Mouse (Mus musculus) thymus, postnatal 10 days (tissue): ENCODE measurements around the gene Fbxl17.

Source experiments
- DNase-seq, 2 experiments: peaks; one replicate each; pipeline ENCODE4 v3.0.0; 2021; ENCODE audit warnings: low spot score in 2 of 2

The Fbxl17 gene

DNA sequence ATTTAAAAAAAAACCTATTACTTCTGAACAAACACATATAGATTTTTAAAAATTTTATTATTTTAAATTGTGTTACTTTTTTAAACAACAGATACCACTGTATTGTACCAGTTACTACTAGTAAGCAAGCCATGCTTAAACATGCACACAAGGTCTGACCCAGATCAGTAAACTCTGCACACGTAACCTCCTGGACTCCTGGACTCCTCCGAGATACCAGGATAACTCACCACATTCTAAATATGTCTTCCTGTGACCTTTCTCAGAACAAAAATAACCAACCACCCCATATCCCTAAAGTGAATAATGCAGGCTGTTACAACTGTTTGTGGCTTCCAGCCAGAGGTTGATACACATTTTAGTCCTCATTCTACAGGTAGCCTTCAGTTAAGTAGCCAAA is 170.9 kb downstream of the Fbxl17 start:
- DNase-seq, result no peak

DNA sequence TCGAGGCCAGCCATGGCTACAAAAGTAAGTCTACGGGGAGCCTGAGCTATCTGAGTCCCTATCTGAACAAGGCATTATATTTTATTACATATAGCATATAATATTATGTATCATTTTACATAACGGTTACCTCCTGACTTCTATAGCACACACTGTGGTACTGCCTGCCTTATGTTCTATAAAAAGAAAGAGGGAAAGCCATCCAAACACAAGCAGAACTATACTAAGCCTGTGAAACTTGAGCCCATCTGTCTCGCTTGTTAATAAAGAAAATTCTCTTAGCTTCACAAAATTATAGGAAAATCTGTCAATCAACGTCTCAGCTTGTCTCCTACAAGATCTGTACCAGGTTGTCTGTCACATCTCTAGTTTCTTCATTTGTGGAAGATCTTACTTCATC is 173.6 kb downstream of the Fbxl17 start:
- no peak for DNase-seq

DNA sequence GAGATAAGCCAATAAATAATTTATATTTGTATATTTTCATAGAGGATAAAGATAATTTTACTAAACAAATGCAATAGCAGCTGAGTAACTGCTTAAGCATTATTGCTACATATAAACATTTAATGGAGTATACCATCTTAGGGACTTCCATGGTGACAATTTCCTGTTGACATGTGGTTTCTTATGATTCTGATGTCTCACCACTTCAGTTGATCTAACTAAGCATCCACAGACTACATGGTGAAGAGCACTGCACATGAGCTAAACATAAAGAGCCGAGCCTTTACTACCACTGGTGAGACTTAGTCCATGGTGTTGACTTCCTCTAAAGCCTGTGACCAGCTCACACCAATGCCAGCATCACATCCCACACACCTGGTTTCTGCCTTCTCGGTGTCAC is 175.1 kb downstream of the Fbxl17 start:
- DNase-seq, result no peak

DNA sequence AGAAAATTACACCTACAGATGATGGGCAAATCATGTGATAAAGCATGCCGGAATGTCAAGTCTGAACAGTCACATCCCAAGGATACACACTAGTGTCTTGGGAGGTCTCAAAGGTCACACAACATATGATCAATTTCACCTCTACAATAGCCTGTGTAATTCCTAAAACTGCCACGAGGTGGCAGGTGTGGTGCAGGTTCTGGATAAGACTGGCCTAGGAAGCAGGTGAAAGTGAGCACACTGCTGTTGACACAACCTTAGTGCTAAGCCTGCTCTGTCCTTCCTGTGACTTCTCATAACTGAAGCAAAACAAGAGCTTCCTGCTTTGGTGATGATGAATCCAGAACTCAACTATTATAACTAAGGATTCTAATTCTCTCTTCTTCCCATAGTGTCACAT is 175.8 kb downstream of the Fbxl17 start:
- DNase-seq, result peak; percentile 41 to 75

DNA sequence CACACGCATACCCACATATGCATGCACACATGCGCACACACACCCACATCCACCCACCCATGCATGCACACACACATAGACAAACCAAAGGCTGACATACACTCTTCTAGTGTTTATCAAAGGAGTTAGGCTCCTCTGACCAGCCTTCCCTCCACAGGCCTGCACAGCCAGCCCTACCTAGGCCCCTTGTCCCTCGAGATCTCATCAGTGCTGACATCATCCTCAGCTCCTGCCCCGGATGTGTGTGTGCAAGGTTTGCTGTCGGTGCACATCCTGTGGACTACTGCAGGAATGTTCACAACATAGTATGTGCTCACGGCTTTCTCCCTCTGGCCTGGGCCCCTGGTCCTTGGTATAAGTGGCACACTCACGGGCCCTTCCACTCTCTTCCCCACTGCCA is 177.0 kb downstream of the Fbxl17 start:
- DNase-seq, result no peak

DNA sequence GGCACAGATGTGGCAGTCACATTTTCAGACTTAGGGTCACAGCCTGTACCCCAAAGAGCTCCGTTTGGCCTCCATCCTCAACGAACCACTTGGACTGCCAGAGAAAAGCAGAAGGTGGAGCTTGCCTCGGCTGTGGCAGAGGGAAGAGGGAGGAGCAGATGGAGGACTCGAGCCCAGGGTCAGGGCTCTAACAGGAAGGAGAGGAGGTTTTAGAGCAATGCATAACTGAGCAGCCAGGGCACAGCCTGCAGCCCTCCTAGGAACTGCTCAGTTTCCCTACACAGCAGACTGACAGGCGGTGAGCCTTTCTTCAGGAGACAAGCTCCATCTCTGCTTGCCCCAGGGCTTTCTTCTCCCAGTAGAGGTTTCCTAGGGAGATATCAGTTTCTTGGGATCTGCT is 178.5 kb downstream of the Fbxl17 start:
- DNase-seq, result no peak

DNA sequence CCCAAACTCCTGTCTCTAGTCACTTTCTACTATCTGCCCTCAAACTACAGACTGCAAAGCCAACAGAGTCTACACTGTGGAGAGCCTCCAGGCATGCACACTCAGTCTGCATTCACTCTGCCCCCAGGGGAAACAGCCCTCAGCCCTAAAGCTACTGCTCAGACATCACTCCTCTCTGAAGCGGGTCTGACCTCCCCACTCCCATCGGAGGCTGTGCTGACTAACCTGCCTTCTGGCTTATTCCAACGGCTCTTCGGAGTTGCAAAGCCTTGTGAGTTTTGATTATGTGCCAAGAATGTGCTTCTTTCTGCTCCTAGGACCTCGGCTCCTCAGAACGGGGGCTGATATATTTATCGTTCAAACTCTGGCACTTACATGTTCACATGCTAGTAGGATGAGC is 182.3 kb downstream of the Fbxl17 start:
- no peak for DNase-seq

DNA sequence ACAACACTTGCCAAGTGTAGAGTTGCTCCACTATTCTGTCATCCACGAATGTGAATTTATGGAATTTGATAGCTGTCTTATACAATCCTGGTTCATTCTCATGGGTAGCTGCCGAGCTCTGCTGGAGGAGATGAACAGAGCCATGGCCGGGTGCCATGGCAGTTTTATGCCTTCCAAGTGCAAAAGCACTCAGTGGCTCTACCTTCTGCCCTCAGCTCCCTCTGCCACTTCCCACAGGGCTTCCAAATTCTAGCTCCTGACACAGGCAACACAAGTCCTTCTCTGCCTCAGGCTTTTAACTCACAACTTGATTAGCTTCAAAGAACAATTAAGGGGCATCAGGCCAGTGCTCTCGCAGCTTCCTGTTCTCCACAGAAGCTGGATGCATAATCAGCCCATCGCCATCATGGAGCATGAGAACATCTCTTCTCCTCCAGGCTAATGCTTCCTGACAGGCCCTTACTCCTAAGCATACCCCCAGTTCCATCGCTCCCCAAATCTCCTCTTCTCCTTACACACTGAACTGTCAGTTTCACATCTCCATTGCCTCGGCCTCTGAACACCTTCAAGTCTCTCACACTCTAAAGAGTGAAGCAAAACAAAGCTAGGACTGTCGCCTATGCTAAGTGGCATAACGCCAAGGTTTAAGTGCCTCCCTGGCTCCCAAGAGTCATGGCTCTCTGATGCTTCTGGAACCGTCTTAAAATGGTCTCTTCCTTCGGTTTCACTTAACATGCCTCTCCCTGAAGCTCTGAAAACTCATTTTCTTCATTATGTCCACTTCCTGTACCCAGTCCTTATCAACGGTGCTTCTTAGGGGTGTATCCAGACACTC is 184.0 kb downstream of the Fbxl17 start:
- DNase-seq, result no peak

DNA sequence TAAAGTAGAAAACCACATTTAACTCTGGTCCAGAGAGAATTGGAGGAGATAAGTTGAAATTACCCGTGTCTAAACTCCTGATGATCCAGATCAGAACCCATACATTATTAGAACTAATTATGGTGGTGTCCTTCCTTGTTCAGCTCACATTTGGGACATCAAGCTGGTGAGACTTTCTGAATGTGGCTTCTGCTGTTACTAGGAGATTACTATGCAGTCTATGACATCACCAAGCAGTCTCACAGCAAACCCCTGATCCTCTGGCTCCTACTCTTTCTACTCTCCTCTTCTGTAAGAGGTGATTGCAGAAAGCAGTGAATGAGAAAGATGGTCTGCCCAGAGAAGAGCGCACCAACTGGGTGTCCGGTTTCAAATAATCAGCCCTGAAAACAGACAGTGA is 187.0 kb downstream of the Fbxl17 start:
- DNase-seq, result no peak

DNA sequence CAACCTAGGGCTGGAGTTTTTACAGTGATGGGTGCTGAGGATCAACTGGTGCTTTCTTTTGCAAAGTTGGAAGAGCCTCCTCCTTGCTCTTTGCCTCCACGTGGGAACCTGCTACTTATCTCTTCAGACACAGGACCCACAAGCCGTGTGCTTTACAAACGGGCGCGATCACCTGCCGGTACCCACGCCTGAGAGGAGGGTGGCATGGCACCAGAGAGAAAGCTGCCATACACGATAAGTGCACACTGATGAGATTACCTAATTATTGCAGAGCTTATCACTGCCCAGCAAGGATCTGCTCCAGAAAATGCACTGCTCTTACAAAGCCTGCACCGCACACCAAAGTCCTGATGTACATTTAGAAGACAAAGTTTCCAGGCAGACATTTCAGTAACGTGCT is 187.5 kb downstream of the Fbxl17 start:
- no peak for DNase-seq

DNA sequence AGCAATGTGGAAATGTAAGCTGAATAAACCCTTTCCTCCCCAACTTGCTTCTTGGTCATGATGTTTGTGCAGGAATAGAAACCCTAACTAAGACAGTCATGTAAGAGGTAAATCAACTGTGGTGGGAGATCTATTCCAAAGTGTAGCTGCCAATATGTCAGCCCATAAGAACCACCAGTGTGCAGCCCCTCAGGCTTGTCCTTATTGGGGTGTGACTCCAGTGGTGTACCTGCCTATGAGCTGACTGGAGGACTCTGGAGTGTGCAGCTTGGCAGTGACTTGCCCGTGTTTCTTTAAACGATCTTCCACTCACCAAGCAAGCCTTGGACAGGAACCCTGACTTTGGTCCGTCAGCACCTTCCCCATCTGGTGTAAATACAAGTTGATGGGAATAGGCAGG is 188.2 kb downstream of the Fbxl17 start:
- DNase-seq, result no peak

DNA sequence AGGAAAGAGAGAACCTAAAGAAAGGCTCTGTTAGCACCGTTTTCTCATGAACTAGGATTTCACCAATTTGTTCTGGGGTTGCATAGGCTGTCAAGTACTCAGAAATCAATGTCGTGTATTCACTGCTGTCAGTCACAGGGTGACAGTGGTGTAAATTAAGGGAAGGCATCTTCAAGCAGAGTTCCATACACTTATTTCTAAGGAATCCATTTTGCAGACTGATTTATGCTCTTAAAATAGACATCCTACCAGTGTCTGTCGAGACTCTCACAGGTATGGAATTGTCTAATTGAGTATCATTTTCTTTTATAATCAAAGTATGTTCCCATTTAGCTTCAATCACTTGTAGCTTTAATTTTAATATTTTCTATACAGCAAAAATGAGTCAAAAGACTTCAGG is 189.8 kb downstream of the Fbxl17 start:
- DNase-seq, result no peak

DNA sequence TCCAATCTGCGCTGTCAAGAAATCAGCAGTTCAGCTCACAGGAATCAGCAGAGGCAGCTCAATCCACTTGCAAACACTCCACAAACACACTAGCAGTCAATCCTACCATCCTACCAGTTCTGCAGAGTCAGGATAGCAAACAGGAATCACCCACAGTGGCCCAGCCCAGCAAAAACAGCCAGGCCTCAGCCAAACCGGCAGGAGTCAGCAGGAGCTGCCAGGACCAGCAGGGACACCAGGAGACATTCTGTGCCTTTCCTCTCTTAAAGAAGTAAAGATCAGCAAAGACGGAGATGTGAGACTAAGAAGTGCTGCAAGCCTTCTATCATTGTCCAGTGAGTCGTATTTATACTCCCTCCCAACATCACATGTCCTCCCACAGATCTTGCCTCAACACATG is 196.0 kb downstream of the Fbxl17 start:
- no peak for DNase-seq

DNA sequence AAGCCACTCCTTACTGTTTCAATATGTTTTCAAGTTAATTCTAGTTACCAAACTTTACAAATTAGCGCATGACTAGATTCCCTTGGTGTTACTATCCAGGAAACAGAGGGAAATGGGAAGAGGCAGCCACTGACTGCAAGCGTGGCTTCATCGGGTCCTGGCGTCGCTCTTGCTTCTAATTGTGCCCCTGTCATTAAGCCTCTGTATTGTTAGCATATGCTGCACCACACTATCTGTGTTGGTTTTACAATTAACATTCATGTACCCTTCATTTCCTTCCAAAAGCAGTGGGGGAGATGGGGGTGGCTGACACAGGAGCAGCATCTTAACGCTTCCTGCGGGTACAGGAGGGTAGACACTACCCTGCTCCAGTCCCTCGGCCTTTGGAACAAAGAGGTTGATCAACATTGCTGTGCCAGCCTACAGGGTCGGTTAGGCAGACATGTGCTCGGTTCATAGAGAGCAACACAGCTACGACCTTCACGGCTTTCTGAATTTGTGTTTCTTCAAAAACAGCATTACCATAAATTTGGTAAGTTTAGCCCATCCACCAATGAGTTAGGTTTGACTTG is 197.9 kb downstream of the Fbxl17 start:
- no peak for DNase-seq

DNA sequence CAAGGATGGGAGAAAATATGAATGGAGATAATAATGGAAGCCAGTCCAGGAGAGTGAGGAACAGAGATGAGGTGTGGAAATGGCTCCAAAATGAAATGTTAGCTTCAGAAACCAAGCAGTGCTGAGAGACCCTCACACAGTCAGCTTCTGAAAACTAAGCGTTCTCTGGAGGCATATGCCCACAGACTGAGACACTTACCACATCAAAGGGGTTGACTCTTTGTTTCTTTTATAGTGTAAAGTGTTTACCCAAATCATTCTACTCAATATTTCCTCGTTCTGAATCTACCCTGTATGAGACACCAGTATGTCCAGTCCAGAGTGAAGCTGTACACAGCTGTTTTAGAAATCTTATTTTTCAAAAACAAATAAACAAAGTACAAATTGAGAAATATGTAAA is 204.3 kb downstream of the Fbxl17 start:
- no peak for DNase-seq

DNA sequence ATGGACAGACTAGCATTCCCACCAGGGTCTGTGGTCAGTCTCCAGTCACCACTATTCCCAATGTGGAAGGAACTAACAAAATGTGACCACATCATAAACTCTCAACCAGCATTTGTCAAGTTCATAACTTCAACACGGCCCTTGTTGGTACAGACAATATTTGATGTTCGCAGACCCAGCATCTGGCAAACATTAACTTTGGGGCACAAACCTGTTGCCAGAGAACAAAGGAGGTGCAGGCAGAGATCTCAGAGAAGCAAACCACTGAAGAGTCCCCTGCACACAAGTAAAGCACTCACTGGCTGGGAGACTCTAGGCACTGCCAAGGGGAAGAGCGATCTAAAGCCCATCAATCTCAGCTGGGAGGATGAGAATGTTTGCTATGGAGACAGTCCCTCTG is 204.9 kb downstream of the Fbxl17 start:
- DNase-seq, result no peak

DNA sequence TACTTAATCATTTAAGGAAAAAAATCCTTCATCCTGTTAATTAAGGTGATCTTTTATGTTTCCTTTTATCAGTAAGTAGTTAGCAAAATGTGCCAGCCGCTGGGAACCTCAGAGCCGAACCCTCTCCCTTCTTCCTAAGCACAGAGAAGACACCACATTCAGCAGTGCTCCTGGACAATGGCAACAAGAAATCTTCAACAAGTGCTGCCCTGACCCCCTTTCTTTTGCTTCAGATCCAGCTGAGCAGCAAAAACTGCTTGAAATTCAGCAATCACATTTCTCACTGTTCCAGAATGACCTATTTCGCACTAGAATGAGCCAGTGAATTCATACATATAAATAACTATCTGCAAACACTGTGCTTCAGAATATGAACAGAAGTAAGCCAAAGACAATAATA is 205.8 kb downstream of the Fbxl17 start:
- no peak for DNase-seq

DNA sequence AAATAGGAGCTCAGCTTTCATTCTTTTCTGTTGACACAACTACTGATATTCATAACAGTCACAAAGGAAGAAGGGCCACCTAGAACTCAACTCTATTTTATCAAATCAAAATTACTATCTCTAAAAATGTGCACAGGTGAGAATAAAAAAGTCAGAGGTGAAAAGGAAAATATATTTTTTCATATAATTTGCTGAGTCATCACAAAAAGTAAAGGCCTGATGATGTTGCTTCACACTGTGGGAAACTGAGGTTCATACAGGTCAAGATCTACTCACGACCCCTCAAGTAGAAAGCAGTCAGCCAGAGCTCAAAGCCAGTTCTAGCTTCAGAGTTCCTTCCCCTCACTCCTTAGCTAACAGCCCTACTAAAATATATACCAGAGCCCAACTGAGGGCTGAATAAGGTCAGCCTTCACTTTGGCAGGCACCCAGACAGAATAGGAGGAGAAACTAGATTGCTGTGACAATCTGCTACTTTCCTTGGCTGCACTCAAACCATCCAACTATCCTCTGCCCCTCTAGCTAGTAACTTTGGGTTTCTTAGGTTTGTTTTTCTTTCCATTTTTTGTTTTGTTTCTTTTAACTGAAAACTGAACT is 210.4 kb downstream of the Fbxl17 start:
- no peak for DNase-seq

DNA sequence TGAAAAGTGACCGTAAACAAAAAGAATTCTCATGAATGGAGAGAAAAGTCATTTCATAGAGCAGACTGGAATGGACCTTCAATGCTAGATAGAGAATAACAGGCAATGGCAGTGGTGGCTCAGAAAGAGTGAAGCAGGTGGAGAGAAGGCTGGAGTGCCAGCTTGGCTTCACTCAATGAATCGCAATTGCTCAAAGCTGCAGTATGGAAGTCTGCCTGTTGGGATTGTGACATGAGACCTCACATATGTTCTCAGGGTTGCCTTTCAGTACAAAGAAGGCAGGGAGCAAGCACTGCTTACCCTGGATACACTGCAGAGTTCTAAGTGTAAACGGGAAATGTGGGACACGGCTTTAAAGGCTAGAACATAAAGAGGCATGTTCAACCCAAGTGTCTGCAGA is 211.0 kb downstream of the Fbxl17 start:
- DNase-seq, result no peak

DNA sequence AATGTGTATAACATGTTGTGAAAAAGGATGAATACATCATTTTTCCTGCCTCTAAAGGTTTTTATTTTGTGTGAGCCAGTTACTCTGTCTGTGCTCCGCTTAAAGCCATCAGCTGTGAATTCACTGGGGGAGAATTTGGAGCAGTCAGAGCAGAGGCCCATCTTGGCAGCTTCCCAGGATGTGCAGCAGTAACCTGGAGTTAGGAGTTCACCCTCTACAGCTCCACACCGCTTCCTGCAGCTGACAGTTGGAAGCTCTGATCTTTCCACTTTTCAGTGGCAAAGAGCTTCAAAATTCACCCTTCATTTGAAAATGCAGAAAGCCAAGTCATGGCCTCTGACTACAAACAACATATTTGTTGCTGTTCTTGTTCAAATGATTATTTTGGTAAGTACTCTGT is 212.4 kb downstream of the Fbxl17 start:
- DNase-seq, result no peak

DNA sequence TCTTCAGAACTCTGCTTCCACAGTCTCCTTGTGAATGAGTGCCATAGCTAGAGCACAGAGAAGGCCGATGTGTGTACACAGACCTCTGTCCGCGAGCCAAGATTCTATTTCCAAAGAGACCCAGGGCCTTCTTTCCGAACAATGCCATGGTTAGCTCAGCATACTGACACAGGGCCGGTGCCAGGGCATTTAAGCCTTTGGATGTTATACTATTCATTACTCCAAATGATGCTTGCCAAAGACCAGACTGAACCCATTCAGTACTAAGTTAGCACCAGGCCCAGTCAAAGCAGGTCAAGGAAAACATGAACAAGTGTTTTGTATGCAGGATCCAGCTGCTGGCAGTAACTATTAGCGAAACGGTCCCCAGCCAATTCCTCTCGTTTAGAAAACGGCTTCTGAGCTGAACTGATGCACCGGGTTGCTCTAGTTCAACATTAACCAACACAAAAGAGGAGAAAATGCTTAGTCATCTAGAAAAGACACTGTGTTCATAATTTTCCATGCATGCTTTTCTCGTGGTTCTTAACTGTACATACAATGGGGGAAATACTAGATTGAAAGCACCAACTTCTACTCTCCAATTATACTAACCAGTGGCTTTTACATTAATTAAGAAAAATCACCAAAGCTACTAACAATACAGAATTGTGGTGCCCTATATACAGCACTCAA is 214.4 kb downstream of the Fbxl17 start:
- no peak for DNase-seq

DNA sequence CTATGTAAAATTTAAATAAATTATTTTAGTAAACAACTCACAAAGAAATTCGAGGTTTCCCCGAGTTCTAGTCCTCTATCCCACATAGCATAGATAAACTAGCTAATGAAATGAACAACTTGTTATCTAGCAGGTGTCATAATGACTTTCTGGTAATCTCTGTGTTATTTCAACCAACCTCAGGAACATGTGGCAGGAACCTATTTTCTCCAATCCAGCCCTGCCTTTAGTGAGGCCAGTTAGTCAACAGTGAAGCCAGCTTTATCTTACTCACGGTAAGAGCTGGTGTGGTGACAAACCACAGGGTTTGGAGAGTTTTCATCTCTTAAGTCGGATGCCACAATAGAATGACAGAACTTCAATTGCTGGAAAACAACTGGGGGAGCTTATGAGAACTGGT is 215.7 kb downstream of the Fbxl17 start:
- no peak for DNase-seq

DNA sequence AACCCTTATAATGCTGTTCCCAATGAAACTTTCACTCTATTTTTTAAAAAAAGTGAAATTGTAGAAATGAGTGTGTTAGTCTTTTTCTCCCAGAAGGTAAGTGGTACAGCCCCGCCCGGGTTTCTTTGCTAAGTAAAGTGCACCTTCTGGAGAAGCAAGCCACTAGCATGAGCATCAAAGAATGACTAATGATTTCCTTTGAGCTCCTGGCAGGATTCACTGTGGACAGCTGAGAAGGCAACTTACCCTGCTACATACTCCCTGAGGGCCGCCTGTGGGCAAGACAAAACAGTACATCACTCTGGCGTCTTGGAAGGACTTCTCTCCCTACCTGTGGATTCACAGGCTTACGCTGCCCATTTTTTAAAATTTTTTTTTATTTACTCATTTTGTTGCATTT is 217.8 kb downstream of the Fbxl17 start:
- DNase-seq, result no peak
